Mouse (Mus musculus): ENCODE data around the gene Cul4b.

GRCm38 (mm10) chrX:38593180-38593889 lies 17.3 kb upstream of the Cul4b start:
- TF ChIP-seq CTCF (IDR thresholded peaks at IDR 0.05; ENCODE audit: low read depth) (no peak), EP300 (optimal IDR thresholded peaks at IDR 0.05) (no peak)

Measured in stomach, postnatal 0 days (tissue).